Mouse (Mus musculus) adrenal gland, postnatal 4 days (tissue): ENCODE results near the gene Hspbap1. TPM values are rescaled to one million over a fixed set of nuclear protein-coding genes. Genes with fewer than 3 reads are reported as not detected.

Source experiments
- DNase-seq, 2 experiments: peaks; one replicate each; pipeline ENCODE4 v3.0.0; 2021 to 2022; ENCODE audit warnings: low spot score in 2 of 2, mixed read lengths in 2 of 2
- total RNA-seq, 2 experiments: library from RNA; stranded (reverse); gene quantifications; 2 replicates each; pipeline ENCODE4 v1.2.3; 2021

Hspbap1 gene
- total RNA-seq, 2 experiments from 2014 or later = 5.4 to 5.6 TPM

DNA sequence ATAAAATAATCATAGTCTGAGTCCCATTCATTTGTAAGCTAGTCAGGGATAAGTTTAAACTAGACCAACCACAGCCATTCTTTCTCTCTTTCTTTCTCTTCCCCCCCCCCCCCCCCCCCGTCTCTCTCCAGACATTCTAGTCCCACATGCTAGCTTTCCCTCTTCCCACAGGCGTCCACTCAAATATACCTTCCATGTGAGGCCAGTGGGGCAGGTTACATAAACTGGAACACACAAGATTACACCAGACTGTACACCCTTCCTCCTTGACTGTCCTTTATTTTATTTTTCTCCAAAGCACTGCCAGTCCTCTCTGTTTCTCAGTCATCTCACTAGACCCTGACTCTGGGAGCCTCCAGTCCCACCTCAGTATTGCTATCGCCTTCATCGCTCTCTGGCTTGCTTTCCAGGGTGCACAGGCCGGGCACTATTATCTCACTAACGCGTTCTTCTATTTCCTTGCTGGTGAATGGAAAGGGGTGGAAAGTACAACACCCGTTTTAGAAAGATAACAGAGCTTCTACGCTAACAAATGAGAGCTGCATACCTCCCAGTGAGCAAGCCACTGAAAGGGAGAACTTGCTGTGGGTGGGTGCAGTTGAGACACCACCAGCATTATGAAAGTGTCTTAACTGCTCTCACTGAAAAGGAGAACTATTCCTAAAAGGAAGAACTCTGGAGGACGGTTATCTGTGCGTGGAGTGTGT lies 6.4 kb upstream of the Hspbap1 start:
- DNase-seq = no peak

DNA sequence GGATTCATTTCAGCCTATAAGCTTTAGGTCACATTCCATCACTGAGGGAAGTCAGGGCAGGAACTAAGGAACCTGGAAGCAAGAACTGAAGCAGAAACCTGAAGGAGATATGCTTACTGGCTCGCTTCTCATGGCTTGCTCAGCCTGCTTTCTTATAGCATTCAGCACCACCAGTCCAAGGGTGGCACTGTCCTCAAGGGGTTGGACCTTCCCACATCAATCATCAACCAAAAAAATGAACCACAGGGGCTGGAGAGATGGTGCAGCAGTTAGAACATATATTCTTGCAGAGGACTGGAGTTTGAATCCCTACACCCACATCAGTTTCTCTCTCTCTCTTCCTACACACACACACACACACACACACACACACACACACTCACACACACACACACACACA lies 5.2 kb upstream of the Hspbap1 start:
- DNase-seq = no peak

DNA sequence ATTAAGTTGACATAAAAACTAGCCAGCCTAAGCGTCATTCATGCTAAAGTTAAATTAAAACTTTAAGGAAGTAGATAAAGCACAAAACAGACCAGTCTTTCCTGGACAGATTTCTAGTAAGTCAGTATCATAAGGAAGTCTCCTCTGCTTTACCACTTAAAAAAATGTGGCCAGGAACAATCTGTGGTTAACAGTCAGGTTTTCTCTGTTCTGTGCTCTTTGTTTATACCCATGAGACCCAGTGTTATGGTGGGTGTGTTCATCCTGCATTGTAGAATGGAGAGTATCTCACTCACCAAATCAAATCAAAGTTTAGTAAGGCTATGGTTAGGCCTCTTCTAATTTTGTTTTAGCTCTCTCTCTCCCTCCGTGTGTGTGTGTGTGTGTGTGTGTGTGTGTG lies 4.7 kb upstream of the Hspbap1 start:
- no peak for DNase-seq

DNA sequence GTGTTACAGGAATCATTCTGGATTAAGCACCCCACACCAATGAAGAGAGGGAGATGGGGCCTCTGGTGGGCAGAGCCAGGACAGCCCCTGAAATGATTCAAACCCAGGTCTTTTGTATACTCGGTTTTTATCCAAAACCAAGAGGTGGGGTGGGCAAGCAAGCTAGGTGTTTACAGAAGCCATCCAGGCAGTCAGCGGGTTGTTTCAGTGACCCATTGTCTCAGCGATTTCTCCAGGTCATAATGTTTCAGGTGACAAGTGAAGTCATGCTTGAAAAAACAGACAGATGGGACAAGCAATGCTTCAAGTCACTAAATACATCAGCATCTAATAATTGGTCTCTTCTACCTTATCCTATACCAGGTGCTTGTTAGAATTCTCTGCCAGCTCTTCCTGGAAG lies 3.8 kb upstream of the Hspbap1 start:
- no peak for DNase-seq

DNA sequence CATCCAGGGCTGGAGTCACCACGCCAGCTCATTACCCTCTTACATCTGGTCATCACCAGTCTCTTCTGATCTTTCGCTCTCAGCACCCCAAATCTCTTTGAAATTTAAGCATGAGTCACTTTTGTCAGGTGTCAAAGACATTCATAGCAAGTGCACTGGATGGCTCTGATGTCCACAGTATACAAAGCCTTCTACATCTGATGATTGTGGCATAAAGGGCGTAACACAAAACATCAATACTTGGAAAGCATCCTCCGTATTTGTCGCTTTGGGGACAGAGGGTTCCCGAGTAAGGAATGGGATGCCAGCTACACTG lies 1.7 kb upstream of the Hspbap1 start:
- no peak for DNase-seq

DNA sequence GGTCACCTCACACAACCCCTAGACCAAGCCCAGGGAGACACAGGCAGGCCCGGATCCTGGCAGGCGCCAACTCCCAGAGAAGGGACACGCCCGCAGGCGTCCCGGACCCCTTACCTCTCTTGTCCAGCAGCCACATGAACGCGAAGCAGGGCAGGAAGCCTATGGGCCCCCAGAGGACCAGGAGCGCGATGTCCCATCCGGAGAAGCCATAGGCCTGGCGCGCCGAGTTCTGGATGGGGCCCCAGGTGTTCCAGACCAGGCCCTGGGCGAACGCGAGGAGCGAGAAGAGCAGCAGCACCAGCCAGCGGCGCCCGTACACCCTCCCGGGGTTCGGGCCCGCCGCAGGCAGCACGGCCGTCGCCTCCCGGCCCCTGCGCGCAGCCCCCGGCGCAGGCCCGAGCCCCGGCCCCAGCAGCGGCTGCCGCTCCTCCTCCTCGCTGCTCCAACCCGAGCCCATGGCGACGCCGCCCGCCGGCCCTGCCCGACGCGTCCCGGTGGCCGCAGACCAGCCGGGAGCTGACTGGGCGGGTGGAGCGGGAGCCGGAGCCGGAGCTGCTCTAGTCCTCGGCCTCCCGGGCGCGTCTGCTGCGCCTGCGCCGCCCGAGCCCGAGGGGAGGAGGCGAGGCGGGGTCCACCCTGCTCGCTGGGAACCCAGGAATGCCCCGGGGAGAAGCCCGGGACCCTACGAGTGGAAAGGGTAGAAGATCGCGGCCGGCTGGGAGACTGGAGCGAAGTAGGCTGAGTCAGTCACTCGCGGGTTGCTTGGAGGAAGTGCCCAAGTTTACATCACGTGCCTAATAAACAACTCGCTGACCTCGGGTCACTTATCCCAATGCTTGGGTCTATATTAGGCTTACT lies 1.2 kb upstream of the Hspbap1 start, which contains the start of gene Dirc2:
Gene Dirc2, minus strand, starts transcription at position 572 of the 858 bp plus-strand sequence.
- DNase-seq = peak; percentile 53 to 63

DNA sequence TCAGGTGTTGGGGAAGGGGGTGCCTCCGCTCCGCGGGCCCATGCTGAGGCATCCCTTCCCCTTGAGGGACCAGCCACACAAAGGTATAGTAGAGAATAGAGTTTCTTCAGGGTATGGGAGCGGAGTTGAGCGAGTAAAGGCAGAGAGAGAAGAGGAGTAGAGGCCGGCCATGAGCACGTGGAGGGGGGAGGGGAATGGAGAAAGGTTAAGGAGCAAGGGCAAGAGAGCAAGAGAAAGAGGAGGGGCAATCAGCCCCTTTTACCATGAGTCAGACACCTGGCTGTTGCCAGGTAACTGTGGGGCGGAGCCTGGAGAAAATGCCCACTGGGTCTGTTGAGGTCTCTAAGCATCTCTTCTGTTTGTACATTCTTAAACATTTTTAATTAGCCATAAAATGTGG lies 966 bp downstream of the Hspbap1 start:
- no peak for DNase-seq

DNA sequence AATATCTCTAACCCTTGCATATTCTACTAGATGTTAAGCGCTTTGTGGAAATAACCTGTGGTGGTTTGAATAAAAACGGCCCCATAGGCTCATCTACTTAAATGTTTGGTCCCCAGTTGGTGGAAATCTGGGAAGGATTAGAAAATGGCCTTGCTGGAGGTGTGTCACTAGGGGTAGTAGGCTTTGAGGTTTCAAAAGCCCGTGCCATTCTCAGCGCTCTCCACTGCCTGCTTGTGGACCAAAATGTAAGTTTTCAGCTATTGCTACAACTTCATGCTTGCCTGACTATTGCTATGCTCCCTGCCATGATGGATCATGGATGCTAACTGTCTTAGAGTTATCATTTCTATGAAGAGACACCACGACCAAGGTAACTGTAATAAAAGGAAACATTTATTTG lies 1.4 kb downstream of the Hspbap1 start:
- DNase-seq = no peak

DNA sequence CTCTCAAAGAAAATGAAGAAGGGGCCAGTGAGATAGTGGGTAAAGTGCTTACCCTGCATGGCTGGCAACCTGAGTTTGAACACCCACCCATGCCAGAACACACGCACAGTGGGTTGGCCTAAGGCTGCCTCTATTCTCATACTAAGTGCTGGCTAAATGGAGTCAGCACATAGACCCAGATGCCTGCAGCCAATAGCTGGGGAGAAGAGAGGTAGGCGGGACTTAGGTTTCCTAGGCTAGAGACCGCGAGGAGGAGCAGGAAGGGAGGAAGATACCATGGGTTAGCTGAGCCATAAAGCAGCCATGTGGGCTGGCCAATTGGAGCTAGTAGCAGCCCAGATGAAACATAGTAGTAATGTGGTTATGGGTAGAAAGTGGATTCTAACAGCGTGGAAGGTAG lies 2.4 kb downstream of the Hspbap1 start:
- DNase-seq = no peak

DNA sequence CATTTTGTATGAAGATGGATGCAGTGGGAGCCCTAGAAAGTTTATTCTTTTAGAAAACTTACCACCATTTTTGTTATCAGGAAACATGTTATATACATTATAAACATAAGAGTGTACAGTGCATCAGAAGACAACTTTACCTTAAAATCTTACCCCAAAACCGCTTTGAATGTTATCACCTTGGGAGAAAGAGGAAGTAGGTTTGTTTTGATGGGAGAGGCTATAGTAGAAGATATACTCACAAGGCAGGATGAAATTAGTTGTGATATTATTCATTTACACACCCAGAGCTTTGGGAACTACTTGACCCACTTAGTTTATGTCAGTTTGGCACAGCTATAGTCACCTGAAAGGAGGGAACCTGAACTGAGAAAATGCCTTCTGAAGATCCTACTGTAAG lies 5.7 kb downstream of the Hspbap1 start:
- DNase-seq = no peak

DNA sequence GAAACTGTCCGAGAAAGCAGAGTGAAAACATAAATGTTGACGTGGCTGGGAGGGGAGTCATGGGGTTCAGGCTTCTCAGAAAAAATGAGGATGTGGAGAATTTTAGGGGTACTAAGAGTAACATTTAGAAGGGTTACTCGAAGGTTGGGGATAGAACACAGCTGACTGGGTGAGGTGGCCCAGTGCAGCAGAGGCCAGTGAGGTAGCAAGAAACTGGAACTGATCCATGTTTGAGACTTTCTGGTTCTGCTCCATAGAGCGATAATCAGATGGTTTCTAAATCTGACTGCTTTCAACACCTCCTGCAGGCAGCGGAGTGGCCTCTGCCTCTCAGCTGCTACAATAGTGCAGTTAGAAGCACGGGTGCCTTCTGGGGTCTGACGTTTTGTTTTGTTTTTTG lies 6.6 kb downstream of the Hspbap1 start:
- DNase-seq = no peak

DNA sequence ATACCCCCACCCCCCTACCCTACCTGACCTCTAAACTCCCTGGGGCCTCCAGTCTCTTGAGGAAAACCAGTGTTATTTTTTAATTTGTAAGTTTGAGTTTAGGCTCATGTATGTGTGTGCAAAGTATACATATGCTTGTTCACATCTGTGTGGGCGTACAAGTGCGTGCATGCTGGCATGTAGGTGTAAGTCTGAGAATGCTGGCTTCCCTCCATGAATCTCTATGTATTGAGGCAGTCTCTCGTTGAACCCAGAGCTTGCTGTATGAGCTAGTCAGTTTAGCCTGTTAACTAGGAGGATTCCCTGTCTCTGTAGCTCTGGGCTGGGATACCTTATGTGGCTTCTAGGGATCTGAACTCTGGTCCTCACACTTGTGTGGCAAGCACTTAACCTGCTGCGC lies 7.6 kb downstream of the Hspbap1 start:
- DNase-seq = no peak

DNA sequence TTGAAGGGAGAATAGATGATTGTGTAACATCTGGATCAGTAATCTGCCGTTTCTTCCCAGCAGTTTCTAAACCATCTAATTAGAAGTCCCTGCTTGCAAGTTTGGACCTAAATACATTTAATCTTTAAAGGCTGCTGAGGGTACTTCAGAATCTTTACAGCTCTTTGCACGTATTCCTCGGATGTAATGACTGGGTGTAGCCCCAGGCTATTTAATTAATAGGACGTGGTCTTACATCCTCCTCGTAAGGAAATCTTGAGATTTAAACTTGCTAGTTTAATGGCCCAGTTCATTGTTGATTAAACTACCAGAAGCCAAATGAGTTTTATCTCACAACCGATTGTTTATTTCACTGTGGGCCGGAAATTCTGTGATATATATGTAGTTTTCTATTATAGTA lies 9.5 kb downstream of the Hspbap1 start:
- DNase-seq = no peak

DNA sequence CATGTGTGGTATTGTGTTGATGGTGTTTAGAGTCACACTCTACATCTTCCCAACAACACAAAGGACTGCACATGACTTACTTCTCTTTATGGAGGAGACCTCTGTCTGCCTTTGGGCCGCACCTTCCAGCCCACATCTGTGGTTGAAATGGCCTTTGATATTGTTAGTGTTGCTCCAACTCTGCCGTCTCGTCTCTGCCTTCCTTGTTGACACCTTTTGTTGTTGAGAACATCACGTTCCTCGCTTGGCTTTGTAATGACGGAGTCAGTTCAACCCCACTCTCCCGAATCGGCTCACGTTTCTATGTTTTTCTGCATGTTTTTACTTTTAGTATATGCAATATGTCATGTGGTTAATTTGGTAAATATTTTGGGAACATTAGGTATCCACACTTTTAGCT lies 10.9 kb downstream of the Hspbap1 start:
- DNase-seq = no peak

DNA sequence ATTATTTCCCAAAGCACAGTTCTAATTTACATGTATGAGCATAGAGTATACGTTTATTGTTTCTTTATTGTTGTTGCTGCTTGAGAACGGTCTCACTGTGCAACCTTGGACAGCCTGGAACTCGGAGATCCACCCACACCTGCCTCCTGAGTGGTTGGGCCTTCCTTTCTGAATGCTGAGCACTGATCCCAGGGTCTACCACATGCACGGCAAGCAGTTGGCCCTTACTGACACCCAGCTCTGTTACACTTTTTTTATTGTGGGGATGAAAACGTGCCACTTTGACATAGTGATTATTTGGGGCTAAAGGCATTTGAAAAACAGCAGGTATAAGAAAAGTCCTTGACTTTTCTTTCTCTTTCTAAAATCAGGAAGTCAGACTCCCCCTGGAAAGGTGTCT lies 11.5 kb downstream of the Hspbap1 start:
- no peak for DNase-seq

DNA sequence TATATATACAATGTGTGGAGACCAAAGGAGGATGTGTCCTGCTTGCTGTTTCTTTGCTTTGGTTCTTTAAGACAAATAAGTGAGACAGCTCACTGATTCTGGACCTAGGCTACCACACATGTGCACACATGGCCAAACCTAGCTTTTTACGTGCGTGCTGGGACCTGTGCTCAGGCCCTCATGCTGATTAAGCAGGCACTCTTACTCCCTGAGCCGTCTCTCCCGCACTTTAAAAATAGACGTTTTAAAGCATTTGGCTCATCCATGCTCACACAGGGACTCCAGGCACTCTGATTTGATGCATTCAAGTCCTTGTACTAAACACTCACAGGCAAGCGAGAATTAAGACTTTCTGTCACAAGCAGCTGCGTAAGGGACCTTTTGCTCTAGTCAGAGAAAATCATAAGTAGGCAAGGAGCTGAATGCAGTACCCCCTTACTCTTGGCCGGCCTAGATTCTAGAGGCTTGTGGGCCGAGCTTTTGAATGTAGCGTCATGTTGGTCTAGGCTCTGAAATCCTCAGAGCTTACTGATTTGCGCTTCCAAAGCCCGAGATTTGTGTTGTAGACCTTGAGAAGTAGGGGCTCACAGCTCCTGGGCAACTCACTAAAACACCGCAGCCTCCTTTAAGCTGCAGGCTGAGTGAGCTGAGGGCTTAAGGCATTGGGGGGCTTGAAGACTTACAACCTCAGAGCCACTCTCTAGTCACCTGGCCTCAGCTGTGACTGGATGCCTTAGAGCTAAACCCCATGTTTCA lies 12.5 kb downstream of the Hspbap1 start:
- no peak for DNase-seq

DNA sequence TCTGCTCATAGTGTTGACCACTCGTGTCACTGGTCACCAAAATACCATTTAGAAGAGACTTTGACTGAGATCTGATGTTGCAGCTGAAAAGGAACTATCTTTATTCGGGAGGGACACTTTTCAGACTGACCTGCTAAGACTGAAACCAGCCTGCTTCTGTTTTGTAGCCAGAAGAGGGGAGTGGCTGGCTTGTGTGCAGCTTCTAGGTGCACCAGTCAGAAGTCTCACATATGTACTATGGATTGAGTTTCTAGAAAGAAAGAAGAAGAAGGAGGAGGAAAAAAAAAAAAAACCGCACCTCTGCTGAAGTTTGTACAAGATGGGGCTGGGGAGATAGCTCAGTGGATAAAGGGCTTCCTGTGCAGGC lies 13.0 kb downstream of the Hspbap1 start:
- DNase-seq = no peak

DNA sequence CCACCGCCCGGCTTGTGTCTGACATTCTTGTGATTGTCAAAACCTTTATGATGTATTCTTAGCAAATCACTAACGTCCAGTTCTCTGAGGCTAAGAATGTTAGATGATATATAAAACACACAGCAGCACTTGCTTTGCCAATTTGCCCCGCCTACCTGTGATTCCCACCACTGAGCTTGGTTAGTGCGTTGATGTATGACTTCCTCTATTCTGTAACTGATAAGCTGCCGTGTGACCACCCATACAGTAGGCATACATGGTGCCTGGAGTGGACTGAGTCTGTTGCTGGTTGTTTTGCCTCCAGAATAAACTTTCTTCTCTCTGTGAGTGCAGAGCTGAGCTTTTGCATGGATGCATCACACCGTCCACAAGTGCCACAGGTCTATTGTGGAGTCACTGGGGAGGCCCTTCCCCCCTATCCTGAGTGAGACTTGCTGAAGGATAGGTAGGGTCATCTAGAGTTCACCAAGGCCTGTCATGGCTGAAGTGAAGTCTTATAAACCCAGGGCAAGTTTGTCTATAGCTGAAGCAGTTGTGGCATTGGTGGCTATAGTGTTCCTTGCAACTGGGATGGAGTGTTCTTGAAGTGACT lies 14.1 kb downstream of the Hspbap1 start:
- DNase-seq = no peak

DNA sequence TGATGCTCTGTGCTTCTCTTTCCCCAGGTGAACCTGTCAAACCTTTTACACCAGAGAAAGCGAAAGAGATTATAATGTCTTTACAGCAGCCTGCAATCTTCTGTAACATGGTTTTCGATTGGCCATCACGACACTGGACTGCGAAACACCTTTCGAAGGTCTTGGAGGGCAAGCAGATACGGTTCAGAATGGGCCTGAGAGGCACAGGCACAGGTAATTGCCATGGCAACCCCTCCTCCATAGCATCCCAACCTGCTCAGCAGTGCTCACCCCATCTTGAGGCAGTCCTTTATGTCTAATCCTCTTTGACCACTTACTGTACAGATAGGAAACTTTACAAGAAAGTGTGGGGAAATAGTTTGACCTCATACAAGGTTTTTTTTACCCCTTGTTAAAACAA lies 17.0 kb downstream of the Hspbap1 start:
- no peak for DNase-seq

DNA sequence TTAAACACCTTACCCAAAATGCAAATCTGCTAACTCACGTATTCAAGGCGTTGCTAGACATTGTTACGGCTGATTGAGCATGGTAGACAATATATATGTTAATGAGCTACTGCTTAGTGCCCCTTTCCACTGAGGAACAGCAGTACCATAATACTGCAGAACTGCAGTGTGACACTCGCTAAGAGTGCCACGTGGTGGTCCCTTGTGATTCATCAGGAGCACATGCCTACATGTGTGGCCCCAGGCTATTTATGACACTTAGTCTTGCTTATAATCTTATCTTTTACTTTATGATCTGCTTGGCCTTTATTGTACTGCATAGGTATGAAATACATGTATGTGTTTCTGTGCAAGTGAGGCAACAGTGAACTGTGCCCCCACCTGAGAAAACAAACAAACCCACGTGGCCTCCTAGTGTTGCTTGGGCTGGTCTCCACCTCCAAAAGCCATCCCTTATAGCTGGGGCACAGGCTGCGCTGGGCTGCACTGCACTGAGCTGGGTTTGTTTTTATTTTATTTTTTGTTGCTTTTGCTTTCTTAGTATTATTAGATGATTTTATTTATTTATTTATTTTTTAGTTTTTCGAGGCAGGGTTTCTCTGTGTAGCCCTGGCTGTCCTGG lies 17.5 kb downstream of the Hspbap1 start:
- no peak for DNase-seq

DNA sequence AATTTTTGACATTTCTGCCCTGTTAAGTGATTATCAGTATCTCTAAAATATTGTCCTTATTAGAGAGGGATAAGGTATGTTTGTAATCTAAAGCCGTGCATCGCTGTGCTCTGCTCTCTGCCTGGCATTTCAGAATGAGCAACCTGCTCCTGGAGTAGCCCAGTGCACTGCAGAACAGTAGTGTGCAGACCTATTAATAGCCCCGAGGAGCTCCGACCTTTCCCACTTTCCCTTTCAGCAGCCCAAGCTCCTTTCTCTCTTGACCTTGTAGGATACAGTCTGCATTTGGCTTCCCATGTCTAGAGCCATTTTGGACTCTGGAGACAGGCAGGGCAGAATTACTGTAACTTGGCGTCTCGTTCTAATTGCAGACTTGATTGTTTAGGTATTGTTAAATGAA lies 18.2 kb downstream of the Hspbap1 start:
- DNase-seq = no peak
